Mouse (Mus musculus): ENCODE results near the gene Trim66. TPM values are rescaled to one million over a fixed set of nuclear protein-coding genes. Genes with fewer than 3 reads are reported as not detected.

Gene Trim66
- 0.01 TPM in 2 replicates for polyA plus RNA-seq (2015; fragmentation: Nextera tagmentation; extraction: Ambion mirVana)

DNA sequence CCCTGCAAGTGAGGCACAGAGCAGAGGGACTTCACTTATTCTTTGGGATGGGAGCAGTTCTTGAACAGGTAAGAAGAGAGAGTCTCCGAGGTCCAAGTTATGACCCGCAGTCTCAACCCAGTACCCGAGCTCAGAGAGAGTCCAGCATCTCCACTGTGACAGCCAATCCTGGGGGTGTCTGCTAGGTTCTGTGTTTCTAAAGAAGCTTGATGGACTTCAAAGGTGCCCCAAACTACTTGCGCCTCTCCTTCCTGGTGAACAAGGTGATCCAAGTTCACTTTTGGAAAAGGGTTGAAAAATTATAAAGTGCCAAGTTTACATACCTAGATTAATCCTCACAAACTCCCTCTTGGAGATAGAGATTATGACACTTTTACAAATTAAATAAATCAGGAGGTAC lies at the start of gene Trim66:
Gene Trim66 (minus strand): TSS at position 101 of the 400 bp plus-strand sequence.
- no peak within 1 kb of the TSS for H3K4me2 ChIP-seq
- DNase-seq, result no peak
- H3K9ac ChIP-seq, result no peak within 1 kb of the TSS
- 68% methylated on average over 4 of the region's 4 CpGs for WGBS (ENCODE audit: insufficient replicate concordance)
- H3K36me3 ChIP-seq, result no peaks in the 10 kb centered on the region
- peaks cover 32% of the 10 kb centered on the region for H3K4me1 ChIP-seq (replicated peaks)
- H3K27ac ChIP-seq, result no peak within 1 kb of the TSS
- no peaks in the 10 kb centered on the region for H3K27me3 ChIP-seq
- no peaks in the 10 kb centered on the region for H3K9me3 ChIP-seq (replicated peaks)
- ATAC-seq (ENCODE audit: low read depth), result no peak
- H3K4me3 ChIP-seq (replicated peaks), result no peak within 1 kb of the TSS

DNA sequence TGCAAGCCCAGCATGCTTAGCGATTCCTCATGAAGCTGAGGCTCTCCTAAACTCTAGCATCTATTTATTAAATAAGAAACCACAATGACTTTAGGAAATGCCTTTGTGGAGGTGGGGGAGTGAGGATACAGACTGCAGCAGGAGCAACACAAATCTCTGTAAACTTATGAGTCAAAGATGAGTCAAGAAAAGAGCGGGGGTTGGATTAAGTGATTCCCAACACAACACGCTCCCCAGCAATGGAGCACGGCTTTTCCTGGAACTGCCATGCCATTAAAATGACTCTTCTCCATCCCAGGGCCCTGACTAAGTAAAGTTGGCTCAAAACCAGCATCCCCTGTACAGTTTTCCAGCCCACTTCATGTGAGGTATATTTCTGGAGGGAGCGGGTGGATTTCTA lies 38.8 kb upstream of the Trim66 start:
- H3K9ac ChIP-seq, result no peak overlapping the region
- 82% methylated on average over 5 of the region's 5 CpGs for WGBS (ENCODE audit: insufficient replicate concordance)
- H3K4me3 ChIP-seq (replicated peaks), result no peak overlapping the region
- no peak overlapping the region for H3K4me2 ChIP-seq
- no peaks in the 10 kb centered on the region for H3K9me3 ChIP-seq (replicated peaks)
- no peak overlapping the region for H3K27ac ChIP-seq
- peaks cover 5% of the 10 kb centered on the region for H3K4me1 ChIP-seq (replicated peaks)
- ATAC-seq (ENCODE audit: low read depth) (no peak), DNase-seq (no peak)
- peaks cover 24% of the 10 kb centered on the region for H3K36me3 ChIP-seq
- no peaks in the 10 kb centered on the region for H3K27me3 ChIP-seq

GRCm38 (mm10) chr7:109546186-109546585 lies 38.3 kb upstream of the Trim66 start:
- ATAC-seq (ENCODE audit: low read depth) (no peak), DNase-seq (no peak)
- Histone ChIP-seq H3K27me3 (no peaks in the 10 kb centered on the region), H3K9ac (no peak overlapping the region), H3K36me3 (peaks cover 24% of the 10 kb centered on the region), H3K4me2 (no peak overlapping the region), H3K4me1 (replicated peaks) (peaks cover 5% of the 10 kb centered on the region), H3K27ac (no peak overlapping the region), H3K9me3 (replicated peaks) (no peaks in the 10 kb centered on the region), H3K4me3 (replicated peaks) (no peak overlapping the region)
- 73% methylated on average over 2 of the region's 2 CpGs for WGBS (ENCODE audit: insufficient replicate concordance)

DNA sequence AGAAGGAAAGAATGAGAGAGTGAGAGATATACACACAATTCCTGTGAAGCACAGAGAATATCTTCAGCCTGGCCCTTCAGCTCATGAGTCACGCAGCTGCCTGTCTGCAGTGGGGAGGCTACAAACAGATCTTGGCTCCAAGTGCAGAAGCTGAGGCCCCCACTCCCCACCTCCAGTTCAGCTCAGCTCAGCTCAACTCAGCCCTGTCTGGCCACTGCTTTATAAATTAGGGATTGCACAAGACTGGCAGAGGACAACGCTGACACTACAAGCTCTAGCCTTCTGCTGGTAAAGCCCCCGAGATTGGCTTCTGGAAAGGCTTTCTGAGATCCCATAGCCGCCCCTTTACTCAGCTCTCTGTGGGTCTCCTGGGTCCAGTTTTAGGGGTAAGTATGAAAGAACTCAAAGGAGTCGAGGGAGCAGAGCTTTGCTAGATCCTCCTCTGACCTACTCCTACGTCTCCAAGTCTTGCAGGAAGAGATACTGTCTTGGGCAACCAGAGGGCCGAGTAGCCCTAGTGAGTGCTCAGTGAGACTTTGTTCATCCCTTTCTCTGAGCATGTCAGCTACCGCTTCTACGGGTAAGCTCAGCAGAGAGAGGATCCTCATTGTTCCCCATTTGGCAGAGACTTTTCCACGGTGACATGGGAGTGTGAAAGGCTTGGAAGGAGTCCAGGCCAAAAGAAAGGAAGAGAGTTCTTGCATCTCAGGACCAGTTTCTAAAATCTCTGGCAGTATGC lies 37.5 kb upstream of the Trim66 start:
- H3K27ac ChIP-seq, result no peak overlapping the region
- H3K36me3 ChIP-seq, result peaks cover 24% of the 10 kb centered on the region

DNA sequence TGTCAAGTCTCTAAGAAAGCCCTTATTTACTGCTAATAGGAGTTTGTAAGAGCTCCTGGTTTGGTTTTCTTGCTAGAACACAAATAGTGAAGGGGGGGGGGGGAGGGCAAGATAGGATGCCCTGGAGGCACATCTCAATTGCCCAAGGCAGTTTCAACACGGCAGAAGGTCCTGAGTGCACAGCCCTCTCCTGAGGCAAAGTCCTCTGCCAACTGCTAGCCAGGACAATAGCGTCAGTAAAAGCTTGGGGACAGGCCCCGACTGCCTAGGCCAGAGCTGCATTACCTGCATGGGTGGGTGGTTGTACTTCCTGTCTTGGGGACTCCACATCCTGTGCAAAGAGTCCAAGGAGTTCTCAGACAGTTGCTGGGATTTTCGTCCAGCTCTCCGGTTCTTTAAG lies 36.9 kb upstream of the Trim66 start:
- H3K9ac ChIP-seq, result no peak overlapping the region
- H3K4me2 ChIP-seq, result no peak overlapping the region
- no peaks in the 10 kb centered on the region for H3K27me3 ChIP-seq
- H3K27ac ChIP-seq, result no peak overlapping the region
- H3K4me3 ChIP-seq (replicated peaks), result no peak overlapping the region
- ATAC-seq (ENCODE audit: low read depth), result no peak
- 68% methylated on average over 5 of the region's 5 CpGs for WGBS (ENCODE audit: insufficient replicate concordance)
- peaks cover 5% of the 10 kb centered on the region for H3K4me1 ChIP-seq (replicated peaks)
- H3K9me3 ChIP-seq (replicated peaks), result no peaks in the 10 kb centered on the region
- H3K36me3 ChIP-seq, result peaks cover 28% of the 10 kb centered on the region
- DNase-seq, result no peak

More for the DNA sequence above, 37.5 kb upstream of the Trim66 start:
- Histone ChIP-seq H3K4me3 (replicated peaks) (no peak overlapping the region), H3K9ac (no peak overlapping the region), H3K4me2 (no peak overlapping the region), H3K9me3 (replicated peaks) (no peaks in the 10 kb centered on the region), H3K4me1 (replicated peaks) (peaks cover 5% of the 10 kb centered on the region), H3K27me3 (no peaks in the 10 kb centered on the region)
- 59% methylated on average over 10 of the region's 10 CpGs for WGBS (ENCODE audit: insufficient replicate concordance)
- DNase-seq, result no peak
- no peak for ATAC-seq (ENCODE audit: low read depth)

- no peaks in the 10 kb centered on the region for H3K27me3 ChIP-seq
- peaks cover 39% of the 10 kb centered on the region for H3K36me3 ChIP-seq
- no peak for DNase-seq
- no peak for ATAC-seq (ENCODE audit: low read depth)
- H3K9ac ChIP-seq, result no peak overlapping the region
- H3K4me2 ChIP-seq, result no peak overlapping the region
- H3K9me3 ChIP-seq (replicated peaks), result no peaks in the 10 kb centered on the region
- peaks cover 5% of the 10 kb centered on the region for H3K4me1 ChIP-seq (replicated peaks)
- 52% methylated on average over 3 of the region's 3 CpGs for whole genome bisulfite sequencing (ENCODE audit: insufficient replicate concordance)
- 0 out of 2 replicates have a peak overlapping the region, but pooled peaks have one; percentile 14 for H3K27ac ChIP-seq
- H3K4me3 ChIP-seq (replicated peaks), result no peak overlapping the region
These were observed 34.4 kb upstream of the Trim66 start for GRCm38 (mm10) chr7:109542364-109542628.

GRCm38 (mm10) chr7:109541609-109542363 lies 33.9 kb upstream of the Trim66 start:
- peak; percentile 24; the same call in 1 of the 2 replicates for ATAC-seq (ENCODE audit: low read depth)
- 0 out of 2 replicates have a peak overlapping the region, but pooled peaks have one; percentile 14 for H3K27ac ChIP-seq

GRCm38 (mm10) chr7:109540902-109541301 lies 33.0 kb upstream of the Trim66 start:
- no peaks in the 10 kb centered on the region for H3K27me3 ChIP-seq
- no peak overlapping the region for H3K27ac ChIP-seq
- peaks cover 44% of the 10 kb centered on the region for H3K36me3 ChIP-seq
- no peak overlapping the region for H3K4me2 ChIP-seq
- ATAC-seq (ENCODE audit: low read depth), result no peak
- no peak overlapping the region for H3K9ac ChIP-seq
- H3K9me3 ChIP-seq (replicated peaks), result no peaks in the 10 kb centered on the region
- peaks cover 5% of the 10 kb centered on the region for H3K4me1 ChIP-seq (replicated peaks)
- DNase-seq, result no peak
- H3K4me3 ChIP-seq (replicated peaks), result no peak overlapping the region

More at GRCm38 (mm10) chr7:109541609-109542363, 33.9 kb upstream of the Trim66 start:
- Histone ChIP-seq H3K4me2 (no peak overlapping the region), H3K4me1 (replicated peaks) (peaks cover 5% of the 10 kb centered on the region), H3K36me3 (peaks cover 43% of the 10 kb centered on the region), H3K27me3 (no peaks in the 10 kb centered on the region), H3K9me3 (replicated peaks) (no peaks in the 10 kb centered on the region), H3K4me3 (replicated peaks) (no peak overlapping the region), H3K9ac (no peak overlapping the region)
- no peak for DNase-seq
- WGBS (ENCODE audit: insufficient replicate concordance), result 44% methylated on average over 10 of the region's 10 CpGs

DNA sequence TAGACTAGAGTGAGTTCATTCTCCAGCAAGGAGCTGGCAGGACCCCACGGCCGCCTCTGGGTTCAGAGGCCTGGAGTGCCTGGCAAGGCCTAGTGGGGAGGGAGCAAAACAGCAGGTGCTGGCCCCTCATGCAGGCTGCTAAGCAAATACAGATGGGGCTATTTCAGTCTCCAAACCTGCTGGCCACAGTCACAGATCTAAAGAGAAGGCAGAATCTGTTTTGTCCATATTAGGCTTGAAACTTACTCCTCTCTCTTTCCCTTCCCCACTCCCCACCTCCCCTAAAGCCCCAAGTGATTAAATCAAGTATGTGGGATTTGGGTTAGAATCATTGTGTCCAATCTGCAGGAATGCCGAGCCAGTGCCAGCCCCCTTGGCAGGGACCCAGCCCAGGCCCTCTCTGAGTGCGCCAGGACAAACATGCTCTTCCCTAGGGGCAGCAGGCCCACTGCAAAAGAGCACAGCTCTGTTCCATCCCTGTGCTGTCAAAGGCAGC lies 28.6 kb upstream of the Trim66 start:
- H3K27me3 ChIP-seq, result no peaks in the 10 kb centered on the region
- no peak overlapping the region for H3K9ac ChIP-seq
- no peak overlapping the region for H3K4me2 ChIP-seq
- H3K36me3 ChIP-seq, result peaks cover 48% of the 10 kb centered on the region
- 71% methylated on average over 4 of the region's 4 CpGs for WGBS (ENCODE audit: insufficient replicate concordance)
- no peaks in the 10 kb centered on the region for H3K9me3 ChIP-seq (replicated peaks)
- 0 out of 2 replicates have a peak, but pooled peaks cover 2% of the 10 kb centered on the region for H3K4me1 ChIP-seq (replicated peaks)
- no peak overlapping the region for H3K27ac ChIP-seq
- no peak for ATAC-seq (ENCODE audit: low read depth)
- DNase-seq, result no peak
- no peak overlapping the region for H3K4me3 ChIP-seq (replicated peaks)

DNA sequence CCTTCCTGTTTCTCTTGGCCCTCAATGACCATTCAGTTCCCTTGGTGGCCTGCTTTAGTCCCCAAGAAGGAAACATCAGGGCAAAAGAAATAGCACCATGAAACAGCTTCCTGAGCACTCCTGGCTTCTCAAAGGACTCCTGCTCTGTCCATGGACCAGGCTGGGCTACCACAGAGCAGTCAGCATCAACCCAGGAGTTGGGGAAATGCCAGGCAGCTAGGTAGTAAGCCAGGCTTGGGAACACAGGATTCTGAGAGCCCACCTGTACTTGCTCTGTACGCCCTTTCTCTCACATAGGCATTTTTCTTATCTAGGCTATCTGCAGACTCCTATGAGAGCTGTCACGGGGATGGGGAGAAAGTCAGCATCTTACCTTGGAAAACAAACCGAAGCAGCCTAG lies 27.0 kb upstream of the Trim66 start:
- no peak for ATAC-seq (ENCODE audit: low read depth)

GRCm38 (mm10) chr7:109533888-109534287 lies 26.0 kb upstream of the Trim66 start:
- 0 out of 2 replicates have a peak, but pooled peaks cover 2% of the 10 kb centered on the region for H3K4me1 ChIP-seq (replicated peaks)
- no peaks in the 10 kb centered on the region for H3K9me3 ChIP-seq (replicated peaks)
- H3K36me3 ChIP-seq, result peaks cover 51% of the 10 kb centered on the region
- no peak overlapping the region for H3K4me2 ChIP-seq
- DNase-seq (no peak), ATAC-seq (ENCODE audit: low read depth) (no peak)
- WGBS (ENCODE audit: insufficient replicate concordance), result 83% methylated on average over 4 of the region's 4 CpGs
- H3K9ac ChIP-seq, result no peak overlapping the region
- H3K27ac ChIP-seq, result no peak overlapping the region
- no peaks in the 10 kb centered on the region for H3K27me3 ChIP-seq
- no peak overlapping the region for H3K4me3 ChIP-seq (replicated peaks)

More for the DNA sequence above, 27.0 kb upstream of the Trim66 start:
- no peaks in the 10 kb centered on the region for H3K27me3 ChIP-seq
- no peak overlapping the region for H3K27ac ChIP-seq
- 0 out of 2 replicates have a peak, but pooled peaks cover 2% of the 10 kb centered on the region for H3K4me1 ChIP-seq (replicated peaks)
- peaks cover 55% of the 10 kb centered on the region for H3K36me3 ChIP-seq
- H3K4me3 ChIP-seq (replicated peaks), result no peak overlapping the region
- H3K9ac ChIP-seq, result no peak overlapping the region
- H3K4me2 ChIP-seq, result no peak overlapping the region
- 70% methylated on average over 3 of the region's 3 CpGs for WGBS (ENCODE audit: insufficient replicate concordance)
- no peak for DNase-seq
- no peaks in the 10 kb centered on the region for H3K9me3 ChIP-seq (replicated peaks)

Data from liver, embryonic 13.5 days (tissue).